Mouse (Mus musculus) heart, adult 2 months (tissue): ENCODE measurements around the gene Tex35.

ENCODE experiments used
- CTCF ChIP-seq: fragments of 200-600 bp; IDR thresholded peaks from 2 replicates; pipeline ENCODE4 v1.8.1; 2022; ENCODE audit warnings: antibody characterized with exemption, mild to moderate bottlenecking, moderate library complexity
- POLR2A ChIP-seq: fragments of 200-500 bp; IDR thresholded peaks from 2 replicates; pipeline ENCODE4 v1.6.1; 2011; ENCODE audit warnings: mild to moderate bottlenecking, low read depth, low read length, control low read depth; ENCODE audit not compliant: insufficient read depth

DNA sequence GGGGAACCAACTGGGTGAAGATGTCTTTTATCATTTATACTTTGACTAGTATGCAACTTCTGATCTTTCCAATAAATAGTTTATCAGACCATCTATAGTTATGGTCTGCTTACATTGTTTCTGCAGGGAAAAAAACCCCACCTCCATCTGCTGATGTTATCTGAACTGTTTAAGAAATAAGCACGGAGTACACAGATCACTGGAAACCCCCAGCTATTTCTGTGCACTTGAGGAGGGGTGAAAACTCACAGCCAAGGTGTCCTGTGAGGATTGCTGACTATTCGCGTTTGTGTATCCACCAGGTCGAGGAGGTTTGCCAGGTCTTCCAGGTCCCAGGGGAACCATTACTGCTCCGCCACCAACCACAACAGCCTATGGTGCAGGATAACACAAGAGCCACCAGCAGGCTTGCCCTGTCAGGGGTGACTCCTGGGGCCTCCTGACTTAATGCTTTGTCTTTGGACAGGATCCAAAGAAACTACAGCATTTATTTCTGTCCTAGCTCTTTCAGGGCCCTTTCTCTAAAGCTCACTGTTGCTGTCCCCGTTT is 1.9 kb upstream of the Tex35 start:
- no peak for TF ChIP-seq CTCF
- TF ChIP-seq POLR2A: no peak
